Mouse (Mus musculus) C2C12 (cell line): Measurements from ENCODE around the gene Gm10681.
"Not testable (repeated sequence)": the region's sequence is repeated elsewhere in the genome, so short reads cannot be mapped to it uniquely, and the experiment has no call there.

Experiments
- CEBPB ChIP-seq: IDR thresholded peaks from one replicate; pipeline ENCODE4 v1.6.1; 2011; ENCODE audit warnings: low read depth, mild to moderate bottlenecking, control low read depth, moderate library complexity
- CTCF ChIP-seq: IDR thresholded peaks from one replicate; pipeline ENCODE4 v1.5.1; 2011; ENCODE audit not compliant: control insufficient read depth, insufficient read depth, insufficient read length
- FOSL1 ChIP-seq: IDR thresholded peaks from one replicate; pipeline ENCODE4 v1.8.0; 2011; ENCODE audit warnings: mild to moderate bottlenecking, low read length; ENCODE audit not compliant: poor library complexity, insufficient read depth, severe bottlenecking
- MAX ChIP-seq: IDR thresholded peaks from one replicate; pipeline ENCODE4 v1.6.1; 2011; ENCODE audit warnings: mild to moderate bottlenecking, control low read depth
- MYOG ChIP-seq: IDR thresholded peaks from one replicate; pipeline ENCODE4 v1.6.1; 2011; ENCODE audit not compliant: control insufficient read depth, insufficient read length; ENCODE audit errors: extremely low read depth
- USF1 ChIP-seq: IDR thresholded peaks from one replicate; pipeline ENCODE4 v1.6.1; 2011; ENCODE audit warnings: low read depth, mild to moderate bottlenecking, control low read depth, moderate library complexity

GRCm38 (mm10) chr3:98510414-98510813 is 78.2 kb downstream of the Gm10681 start, which contains the start of gene Hsd3b4:
- TF ChIP-seq CTCF, MYOG, MAX, CEBPB, FOSL1, USF1: not testable (repeated sequence)
